Mouse (Mus musculus): ENCODE measurements around the gene Erich4. TPM values are rescaled to one million over a fixed set of nuclear protein-coding genes. Genes with fewer than 3 reads are reported as not detected.

Erich4 gene
- polyA plus RNA-seq, 2 experiments: 0.51 to 0.52 TPM

DNA sequence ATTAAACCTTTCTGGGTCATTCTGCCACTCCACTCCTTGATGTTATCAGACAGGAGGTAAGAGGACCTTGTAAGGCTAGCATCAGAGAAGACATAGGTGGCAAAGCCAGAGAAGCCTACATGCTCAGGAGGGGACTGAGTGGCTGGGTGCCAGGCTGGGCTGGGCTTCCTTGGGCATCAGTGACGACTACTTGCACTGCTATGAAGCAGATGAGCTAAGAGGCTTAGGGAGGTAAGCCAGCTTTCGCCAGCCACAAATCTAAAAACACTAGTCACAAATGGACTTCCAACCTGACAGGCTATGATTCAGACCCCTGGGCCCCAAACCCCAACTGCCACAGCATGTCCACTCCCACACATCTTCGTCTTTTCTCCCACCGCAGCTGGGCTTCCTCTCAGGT lies 28.9 kb upstream of the Erich4 start:
- 37% methylated on average over 4 of the region's 4 CpGs for WGBS (ENCODE audit: insufficient replicate concordance)
- Histone ChIP-seq H3K9me3 (ENCODE audit: control insufficient read depth, low read length) (no peaks in the 10 kb centered on the region), H3K4me1 (replicated peaks; ENCODE audit: control insufficient read depth in 2 of 2, insufficient read depth in 2 of 2, low read length in 1 of 2) (peaks cover 0 to 3% of the 10 kb centered on the region in 2 experiments; a peak in 1 of 4 replicates), H3K27ac (no peak overlapping the region), H3K9ac (replicated peaks) (no peak overlapping the region), H3K4me2 (ENCODE audit: low read depth) (no peak overlapping the region), H3K4me3 (ENCODE audit: insufficient read depth in 1 of 2, low read depth in 2 of 2, low read length in 2 of 2) (no peak overlapping the region), H3K36me3 (replicated peaks; ENCODE audit: control insufficient read depth, insufficient read depth, low read depth) (no peaks in the 10 kb centered on the region), H3K27me3 (ENCODE audit: control insufficient read depth, insufficient read depth, low read length) (no peaks in the 10 kb centered on the region)
- TF ChIP-seq CTCF (IDR thresholded peaks at IDR 0.05; ENCODE audit: low read depth): no peak
- TF ChIP-seq EP300 (IDR thresholded peaks at IDR 0.05; ENCODE audit: low read depth): no peak
- no peak for ATAC-seq (ENCODE audit: insufficient read depth)
- no peak for DNase-seq (ENCODE audit: low read depth in 3 of 3, low spot score in 3 of 3)

DNA sequence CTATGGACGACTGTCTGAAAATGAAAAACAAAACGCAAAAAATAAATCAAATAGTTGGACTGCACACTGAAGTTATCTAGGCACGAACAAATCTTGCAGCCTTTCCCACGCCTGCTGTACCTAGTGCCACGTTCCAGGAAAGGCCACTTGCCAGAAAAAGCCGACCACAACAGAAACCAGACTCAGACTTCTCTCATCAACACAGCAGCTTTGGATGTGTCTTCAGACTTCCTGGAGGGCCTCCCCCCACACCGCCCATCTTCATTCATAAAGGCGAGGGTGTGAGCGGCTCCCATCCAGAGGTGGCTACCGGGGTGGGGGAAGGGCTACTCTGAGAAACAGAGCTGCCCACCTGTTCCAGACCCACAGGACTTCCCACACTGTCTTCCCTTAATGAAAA lies 28.4 kb upstream of the Erich4 start:
- Histone ChIP-seq H3K36me3 (replicated peaks; ENCODE audit: control insufficient read depth, insufficient read depth, low read depth) (no peaks in the 10 kb centered on the region), H3K27me3 (ENCODE audit: control insufficient read depth, insufficient read depth, low read length) (no peaks in the 10 kb centered on the region), H3K9ac (replicated peaks) (no peak overlapping the region), H3K9me3 (ENCODE audit: control insufficient read depth, low read length) (no peaks in the 10 kb centered on the region), H3K27ac (no peak overlapping the region), H3K4me1 (replicated peaks; ENCODE audit: control insufficient read depth in 2 of 2, insufficient read depth in 2 of 2, low read length in 1 of 2) (no peaks in the 10 kb centered on the region), H3K4me2 (ENCODE audit: low read depth) (no peak overlapping the region), H3K4me3 (ENCODE audit: insufficient read depth in 1 of 2, low read depth in 2 of 2, low read length in 2 of 2) (no peak overlapping the region)
- no peak for DNase-seq (ENCODE audit: low read depth in 3 of 3, low spot score in 3 of 3)
- no peak for ATAC-seq (ENCODE audit: insufficient read depth)
- TF ChIP-seq CTCF (IDR thresholded peaks at IDR 0.05; ENCODE audit: low read depth) (no peak), EP300 (IDR thresholded peaks at IDR 0.05; ENCODE audit: low read depth) (no peak)
- WGBS (ENCODE audit: insufficient replicate concordance): 37% methylated on average over 10 of the region's 10 CpGs

DNA sequence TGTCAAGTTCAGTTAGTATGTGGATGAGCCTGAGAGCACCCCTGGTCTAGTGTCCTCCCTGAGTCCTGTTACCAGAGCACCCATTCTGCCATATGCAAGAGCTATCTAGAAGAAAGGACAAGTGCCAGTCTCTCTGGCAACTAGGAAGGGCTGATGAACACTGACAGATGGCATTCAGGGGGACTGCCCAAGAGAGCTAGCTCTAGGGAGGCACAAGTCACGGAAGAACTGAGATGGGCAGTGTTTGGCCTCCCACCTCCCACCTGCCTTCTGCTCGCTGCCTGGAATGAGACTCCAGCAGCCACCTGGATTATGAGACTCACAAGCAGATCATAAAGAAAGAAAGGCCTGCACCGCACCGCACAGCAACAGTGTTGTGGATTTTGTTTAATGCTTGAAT lies 24.1 kb upstream of the Erich4 start:
- no peak for ATAC-seq (ENCODE audit: insufficient read depth)

DNA sequence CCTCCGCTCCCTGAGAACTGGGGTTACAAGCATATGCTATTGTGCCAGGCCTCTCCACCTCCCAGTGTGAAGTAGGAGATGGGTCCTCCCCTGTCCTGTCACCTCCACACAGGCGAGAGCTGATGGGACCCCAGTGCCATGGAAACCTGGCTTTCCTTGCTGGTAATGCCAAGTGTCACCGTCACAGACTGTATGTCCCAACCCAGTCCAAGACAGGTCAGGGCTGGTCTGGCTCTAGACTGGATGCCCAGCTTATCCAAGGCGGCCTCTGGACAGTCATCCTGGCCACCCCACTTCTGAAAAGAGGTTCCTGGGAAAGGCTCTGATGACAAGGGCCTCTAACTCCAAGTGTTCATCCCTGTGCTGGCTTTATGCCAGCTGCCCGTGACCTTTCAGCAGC lies 21.4 kb upstream of the Erich4 start:
- no peak overlapping the region for H3K4me3 ChIP-seq (ENCODE audit: insufficient read depth in 1 of 2, low read depth in 2 of 2, low read length in 2 of 2)
- no peaks in the 10 kb centered on the region for H3K4me1 ChIP-seq (replicated peaks; ENCODE audit: control insufficient read depth in 2 of 2, insufficient read depth in 2 of 2, low read length in 1 of 2)
- H3K36me3 ChIP-seq (replicated peaks; ENCODE audit: control insufficient read depth, insufficient read depth, low read depth): no peaks in the 10 kb centered on the region
- WGBS (ENCODE audit: insufficient replicate concordance): 74% methylated on average over 5 of the region's 5 CpGs
- H3K27ac ChIP-seq: no peak overlapping the region
- no peaks in the 10 kb centered on the region for H3K27me3 ChIP-seq (ENCODE audit: control insufficient read depth, insufficient read depth, low read length)
- no peak overlapping the region for H3K9ac ChIP-seq (replicated peaks)
- ATAC-seq (ENCODE audit: insufficient read depth) (no peak), DNase-seq (ENCODE audit: low read depth in 3 of 3, low spot score in 3 of 3) (no peak)
- no peaks in the 10 kb centered on the region for H3K9me3 ChIP-seq (ENCODE audit: control insufficient read depth, low read length)
- no peak overlapping the region for H3K4me2 ChIP-seq (ENCODE audit: low read depth)
- TF ChIP-seq EP300 (IDR thresholded peaks at IDR 0.05; ENCODE audit: low read depth): no peak
- TF ChIP-seq CTCF (IDR thresholded peaks at IDR 0.05; ENCODE audit: low read depth): no peak

More for the DNA sequence above, 24.1 kb upstream of the Erich4 start:
- Histone ChIP-seq H3K4me2 (ENCODE audit: low read depth) (no peak overlapping the region), H3K27ac (no peak overlapping the region), H3K4me1 (replicated peaks; ENCODE audit: control insufficient read depth in 2 of 2, insufficient read depth in 2 of 2, low read length in 1 of 2) (no peaks in the 10 kb centered on the region), H3K9ac (replicated peaks) (no peak overlapping the region), H3K36me3 (replicated peaks; ENCODE audit: control insufficient read depth, insufficient read depth, low read depth) (no peaks in the 10 kb centered on the region), H3K9me3 (ENCODE audit: control insufficient read depth, low read length) (no peaks in the 10 kb centered on the region), H3K27me3 (ENCODE audit: control insufficient read depth, insufficient read depth, low read length) (no peaks in the 10 kb centered on the region), H3K4me3 (ENCODE audit: insufficient read depth in 1 of 2, low read depth in 2 of 2, low read length in 2 of 2) (no peak overlapping the region)
- 72% methylated on average over 4 of the region's 4 CpGs for WGBS (ENCODE audit: insufficient replicate concordance)
- TF ChIP-seq EP300 (IDR thresholded peaks at IDR 0.05; ENCODE audit: low read depth) (no peak), CTCF (IDR thresholded peaks at IDR 0.05; ENCODE audit: low read depth) (no peak)
- no peak for DNase-seq (ENCODE audit: low read depth in 3 of 3, low spot score in 3 of 3)

DNA sequence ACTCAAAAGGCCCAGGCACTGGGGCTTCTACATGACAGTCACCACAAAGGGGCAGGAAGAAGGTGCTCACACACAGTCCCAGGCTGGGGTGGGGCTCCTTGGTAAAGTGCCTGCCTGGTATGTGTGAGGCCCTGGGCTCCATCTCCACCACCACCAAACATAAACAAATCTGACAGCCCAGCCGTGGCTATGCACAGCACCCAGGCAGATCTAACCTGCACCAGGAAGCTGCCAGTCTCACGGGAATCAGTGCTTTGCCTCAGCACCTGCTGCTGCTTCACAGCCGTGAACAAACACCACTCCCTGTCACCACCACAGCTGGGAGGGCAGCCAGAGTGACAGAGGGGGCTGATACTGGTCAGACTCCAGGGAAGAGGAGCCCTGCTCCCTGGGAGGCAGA lies 20.7 kb upstream of the Erich4 start:
- Histone ChIP-seq H3K4me2 (ENCODE audit: low read depth) (no peak overlapping the region), H3K4me1 (replicated peaks; ENCODE audit: control insufficient read depth in 2 of 2, insufficient read depth in 2 of 2, low read length in 1 of 2) (no peaks in the 10 kb centered on the region), H3K4me3 (ENCODE audit: insufficient read depth in 1 of 2, low read depth in 2 of 2, low read length in 2 of 2) (no peak overlapping the region), H3K27ac (no peak overlapping the region), H3K36me3 (replicated peaks; ENCODE audit: control insufficient read depth, insufficient read depth, low read depth) (no peaks in the 10 kb centered on the region), H3K9ac (replicated peaks) (no peak overlapping the region), H3K9me3 (ENCODE audit: control insufficient read depth, low read length) (no peaks in the 10 kb centered on the region), H3K27me3 (ENCODE audit: control insufficient read depth, insufficient read depth, low read length) (no peaks in the 10 kb centered on the region)
- no peak for ATAC-seq (ENCODE audit: insufficient read depth)
- TF ChIP-seq EP300 (IDR thresholded peaks at IDR 0.05; ENCODE audit: low read depth) (no peak), CTCF (IDR thresholded peaks at IDR 0.05; ENCODE audit: low read depth) (no peak)
- DNase-seq (ENCODE audit: low read depth in 3 of 3, low spot score in 3 of 3): no peak
- WGBS (ENCODE audit: insufficient replicate concordance): 47% methylated on average over 3 of the region's 3 CpGs
